Mouse (Mus musculus) CH12.LX (cell line): ENCODE results near the gene Alox12b. TPM values are rescaled to one million over a fixed set of nuclear protein-coding genes. Genes with fewer than 3 reads are reported as not detected.

Source experiments
- DNase-seq: peaks from one replicate; pipeline ENCODE4 v3.0.0-alpha.2; 2013; ENCODE audit errors: extremely low read depth
- H3K27ac ChIP-seq: 2 replicates; pipeline ENCODE4 v1.5.1; 2012; ENCODE audit warnings: low read depth, mild to moderate bottlenecking, control low read depth, moderate library complexity; ENCODE audit not compliant: insufficient read depth
- H3K27me3 ChIP-seq: replicated peaks from 2 replicates; pipeline ENCODE3; 2012; ENCODE audit warnings: inconsistent platforms
- H3K36me3 ChIP-seq, 2 experiments: replicated peaks in 1 of 2; 2 replicates each; pipeline versions ENCODE3 to v1.6.1; 2012; ENCODE audit warnings: inconsistent platforms in 1 of 2, low read length in 1 of 2, mild to moderate bottlenecking in 1 of 2, mixed read lengths in 1 of 2, moderate library complexity in 1 of 2; ENCODE audit not compliant: control insufficient read depth in 1 of 2, insufficient read depth in 1 of 2
- H3K4me1 ChIP-seq, 2 experiments: 2 replicates each; pipeline ENCODE4 v1.6.1; 2012; ENCODE audit warnings: inconsistent platforms in 1 of 2, moderate library complexity in 1 of 2; ENCODE audit not compliant: insufficient read depth in 2 of 2, control insufficient read depth in 1 of 2
- H3K4me2 ChIP-seq: 2 replicates; pipeline ENCODE4 v1.6.1; 2012; ENCODE audit warnings: low read depth, mild to moderate bottlenecking, control low read depth; ENCODE audit not compliant: poor library complexity, insufficient read depth, severe bottlenecking
- H3K4me3 ChIP-seq, 3 experiments: fragments of 150-350 bp in 1 of 3; sonication (generic) in 1 of 3; replicated peaks in 1 of 3; 2 replicates each; pipeline versions ENCODE3 to v1.5.1; 2011 to 2012; ENCODE audit warnings: low read depth in 2 of 3, low read length in 2 of 3, mild to moderate bottlenecking in 2 of 3, moderate library complexity in 2 of 3, control low read depth in 1 of 3, improper control_type of control experiment in 1 of 3, inconsistent platforms in 1 of 3, mixed read lengths in 1 of 3; ENCODE audit not compliant: poor library complexity in 1 of 3
- H3K79me2 ChIP-seq: replicated peaks from 2 replicates; pipeline ENCODE4 v1.6.1; 2012; ENCODE audit warnings: mild to moderate bottlenecking, moderate library complexity; ENCODE audit not compliant: control insufficient read depth, poor library complexity, insufficient read depth, severe bottlenecking; ENCODE audit errors: extremely low read depth
- H3K9ac ChIP-seq: 2 replicates; pipeline ENCODE4 v1.6.1; 2012; ENCODE audit warnings: low read depth, mild to moderate bottlenecking, control low read depth, moderate library complexity; ENCODE audit not compliant: insufficient read depth
- H3K9me3 ChIP-seq: replicated peaks from 2 replicates; pipeline ENCODE3; 2012; ENCODE audit warnings: low read length, inconsistent platforms, mixed read lengths
- CHD1 ChIP-seq: IDR thresholded peaks from 2 replicates; pipeline ENCODE4 v1.6.1; 2012; ENCODE audit warnings: low read depth, low read length, improper control_type of control experiment, inconsistent platforms
- CHD2 ChIP-seq: IDR thresholded peaks from 2 replicates; pipeline ENCODE4 v1.6.1; 2011; ENCODE audit warnings: low read length, improper control_type of control experiment
- CTCF ChIP-seq, 2 experiments: IDR thresholded peaks in 1 of 2; conservative IDR thresholded peaks in 1 of 2; 2 replicates each; pipeline ENCODE4 v1.5.1; 2011 to 2012; ENCODE audit warnings: low read depth in 2 of 2, low read length in 2 of 2, improper control_type of control experiment in 1 of 2, inconsistent platforms in 1 of 2, mild to moderate bottlenecking in 1 of 2, moderate library complexity in 1 of 2
- ELF1 ChIP-seq: IDR thresholded peaks from 2 replicates; pipeline ENCODE4 v1.6.1; 2014; ENCODE audit warnings: low read depth, mild to moderate bottlenecking, inconsistent platforms, low read length, improper control_type of control experiment
- ETS1 ChIP-seq: conservative IDR thresholded peaks from 2 replicates; pipeline ENCODE4 v1.6.1; 2012; ENCODE audit warnings: low read depth, mild to moderate bottlenecking, inconsistent platforms, low read length, improper control_type of control experiment, moderate library complexity
- HCFC1 ChIP-seq: IDR thresholded peaks from 2 replicates; pipeline ENCODE4 v1.6.1; 2012; ENCODE audit warnings: low read depth, mild to moderate bottlenecking, inconsistent platforms, low read length, improper control_type of control experiment
- IRF4 ChIP-seq: IDR thresholded peaks from 2 replicates; pipeline ENCODE4 v1.6.1; 2014; ENCODE audit warnings: low read depth, mild to moderate bottlenecking, inconsistent platforms, low read length, improper control_type of control experiment
- JUND ChIP-seq: conservative IDR thresholded peaks from 2 replicates; pipeline ENCODE4 v1.6.1; 2011; ENCODE audit warnings: low read depth, low read length, improper control_type of control experiment
- KAT2A ChIP-seq: IDR thresholded peaks from 2 replicates; pipeline ENCODE4 v1.6.1; 2012; ENCODE audit warnings: low read length, improper control_type of control experiment, inconsistent platforms; ENCODE audit not compliant: insufficient replicate concordance
- MAFK ChIP-seq: IDR thresholded peaks from 2 replicates; pipeline ENCODE4 v1.6.1; 2011; ENCODE audit warnings: low read length, improper control_type of control experiment; ENCODE audit not compliant: insufficient replicate concordance
- MXI1 ChIP-seq: IDR thresholded peaks from 2 replicates; pipeline ENCODE4 v1.6.1; 2011; ENCODE audit warnings: mild to moderate bottlenecking, low read depth, low read length, improper control_type of control experiment
- SIN3A ChIP-seq: IDR thresholded peaks from 2 replicates; pipeline ENCODE4 v1.6.1; 2012; ENCODE audit warnings: low read length, improper control_type of control experiment, inconsistent platforms
- SMC3 ChIP-seq: IDR thresholded peaks from 2 replicates; pipeline ENCODE4 v1.6.1; 2011; ENCODE audit warnings: low read depth, low read length, improper control_type of control experiment
- TBP ChIP-seq: conservative IDR thresholded peaks from 2 replicates; pipeline ENCODE4 v1.6.1; 2011; ENCODE audit warnings: low read depth, low read length, improper control_type of control experiment
- TCF12 ChIP-seq: IDR thresholded peaks from 2 replicates; pipeline ENCODE4 v1.6.1; 2014; ENCODE audit warnings: low read depth, mild to moderate bottlenecking, inconsistent platforms, low read length, improper control_type of control experiment
- UBTF ChIP-seq: IDR thresholded peaks from 2 replicates; pipeline ENCODE4 v1.6.1; 2012; ENCODE audit warnings: low read depth, mild to moderate bottlenecking, inconsistent platforms, low read length, improper control_type of control experiment, moderate library complexity
- USF2 ChIP-seq: conservative IDR thresholded peaks from 2 replicates; pipeline ENCODE4 v1.6.1; 2011; ENCODE audit warnings: low read depth, low read length, improper control_type of control experiment
- ZKSCAN1 ChIP-seq: IDR thresholded peaks from 2 replicates; pipeline ENCODE4 v1.6.1; 2012; ENCODE audit warnings: low read depth, inconsistent platforms, low read length, improper control_type of control experiment, borderline replicate concordance
- ZNF384 ChIP-seq: IDR thresholded peaks from 2 replicates; pipeline ENCODE4 v1.6.1; 2012; ENCODE audit warnings: low read depth, low read length, improper control_type of control experiment, inconsistent platforms
- dilution Hi-C: fragments of 300-500 bp; cut with MboI; formaldehyde crosslinking; loops from 2 replicates; pipeline ENCODE4 v1.14.3; 2020; ENCODE audit warnings: low sequenced_read_pairs; ENCODE audit not compliant: extremely low pct_unique_long_range_greater_than_20kb, extremely low pct_ligation_motif_present
- in situ Hi-C: fragments of 300-500 bp; cut with MboI; formaldehyde crosslinking; loops from 3 replicates; pipeline ENCODE4 v1.14.3; 2019; ENCODE audit warnings: low sequenced_read_pairs, low pct_ligation_motif_present, low pct_unique_long_range_greater_than_20kb, mixed read lengths
- polyA plus RNA-seq: library from polyadenylated mRNA; unstranded; fragments of >175 nt; gene quantifications from 2 replicates; pipeline ENCODE4 v1.2.1, GENCODE M21; 2012; ENCODE audit warnings: low read depth; ENCODE audit not compliant: insufficient read length
- total RNA-seq, 2 experiments: library from RNA; depleted of rRNA; stranded (reverse); fragments of 300-350 nt in 1 of 2; fragments of >200 nt in 1 of 2; gene quantifications; 2 replicates each; pipeline ENCODE4 v1.2.3; 2012 to 2014

Alox12b gene
- total and polyA plus RNA-seq, 3 experiments, result not detected

- no peak for DNase-seq
- Histone ChIP-seq H3K4me1 (no peaks in the 10 kb centered on the region), H3K79me2 (no peaks in the 10 kb centered on the region), H3K27ac (no peak overlapping the region), H3K36me3 (no peaks in the 10 kb centered on the region)
- TF ChIP-seq CHD1 (no peak), ZKSCAN1 (no peak), USF2 (no peak), UBTF (no peak), ELF1 (no peak), IRF4 (no peak), HCFC1 (no peak), ETS1 (no peak), JUND (no peak), MAFK (no peak), SIN3A (no peak), TBP (no peak), KAT2A (no peak), MXI1 (no peak), ZNF384 (no peak), CTCF (conservative IDR thresholded peaks at IDR 0.05 in 1 of 2, IDR thresholded peaks at IDR 0.05 in 1 of 2; ENCODE audit: low read depth in 2 of 2, low read length in 2 of 2) (no peak), SMC3 (no peak), CHD2 (no peak), TCF12 (no peak)
- TF ChIP-seq, all 38 proteins: peak for 0
- dilution Hi-C loops, result no loop called here
- H3K4me3 ChIP-seq, result no peak overlapping the region
- no peak overlapping the region for H3K9ac ChIP-seq
- peaks cover 75% of the 10 kb centered on the region for H3K27me3 ChIP-seq
- H3K4me2 ChIP-seq, result no peak overlapping the region
- no peaks in the 10 kb centered on the region for H3K9me3 ChIP-seq
- in situ Hi-C loops, result no loop called here
Measured at GRCm38 (mm10) chr11:69218661-69219060, 61.9 kb downstream of the Alox12b start.

Other genes with a start within 250 kb of the Alox12b start
Only the 20 nearest of the 24 such genes appear.
- gene Arhgef15, start 199.5 kb upstream of the Alox12b start, total RNA-seq (2012; rRNA removed), result 0.04 TPM in 1 of 2 replicates, not detected in the other
- not detected in 2 replicates for gene Arhgef15, start 199.5 kb upstream of the Alox12b start, total RNA-seq (2014; rRNA removed)
- 0.12 TPM in 1 of 2 replicates, not detected in the other for gene Arhgef15, start 199.5 kb upstream of the Alox12b start, polyA plus RNA-seq
- gene Slc25a35, start 188.9 kb upstream of the Alox12b start, total RNA-seq (2012; rRNA removed), result 1.6 and 3.9 TPM in 2 replicates
- gene Slc25a35, start 188.9 kb upstream of the Alox12b start, total RNA-seq (2014; rRNA removed), result not detected in 2 replicates
- gene Slc25a35, start 188.9 kb upstream of the Alox12b start, polyA plus RNA-seq, result 0.83 and 1.0 TPM in 2 replicates
- gene Rangrf, start 181.8 kb upstream of the Alox12b start, total RNA-seq (2012; rRNA removed), result 106 and 160 TPM in 2 replicates
- gene Rangrf, start 181.8 kb upstream of the Alox12b start, total RNA-seq (2014; rRNA removed), result 154 and 158 TPM in 2 replicates
- 95.5 and 111 TPM in 2 replicates for gene Rangrf, start 181.8 kb upstream of the Alox12b start, polyA plus RNA-seq
- 110 and 132 TPM in 2 replicates for gene Pfas, start 148.5 kb upstream of the Alox12b start, total RNA-seq (2012; rRNA removed)
- 61.9 and 65.0 TPM in 2 replicates for gene Pfas, start 148.5 kb upstream of the Alox12b start, total RNA-seq (2014; rRNA removed)
- 66.5 and 72.9 TPM in 2 replicates for gene Pfas, start 148.5 kb upstream of the Alox12b start, polyA plus RNA-seq
- 40.1 and 44.8 TPM in 2 replicates for gene Ctc1, start 141.1 kb upstream of the Alox12b start, total RNA-seq (2012; rRNA removed)
- 20.5 and 22.7 TPM in 2 replicates for gene Ctc1, start 141.1 kb upstream of the Alox12b start, total RNA-seq (2014; rRNA removed)
- gene Ctc1, start 141.1 kb upstream of the Alox12b start, polyA plus RNA-seq, result 44.1 and 69.8 TPM in 2 replicates
- gene Aurkb, start 111.3 kb upstream of the Alox12b start, total RNA-seq (2012; rRNA removed), result 170 and 177 TPM in 2 replicates
- gene Aurkb, start 111.3 kb upstream of the Alox12b start, total RNA-seq (2014; rRNA removed), result 181 and 190 TPM in 2 replicates
- gene Aurkb, start 111.3 kb upstream of the Alox12b start, polyA plus RNA-seq, result 178 and 200 TPM in 2 replicates
- gene Borcs6, start 97.3 kb upstream of the Alox12b start, total RNA-seq (2012; rRNA removed), result 9.7 and 11.1 TPM in 2 replicates
- gene Borcs6, start 97.3 kb upstream of the Alox12b start, total RNA-seq (2014; rRNA removed), result 5.1 and 7.3 TPM in 2 replicates
- 5.4 and 6.2 TPM in 2 replicates for gene Borcs6, start 97.3 kb upstream of the Alox12b start, polyA plus RNA-seq
- gene Tmem107, start 86.2 kb upstream of the Alox12b start, total RNA-seq (2012; rRNA removed), result 24.4 and 30.1 TPM in 2 replicates
- 20.3 and 31.3 TPM in 2 replicates for gene Tmem107, start 86.2 kb upstream of the Alox12b start, total RNA-seq (2014; rRNA removed)
- gene Tmem107, start 86.2 kb upstream of the Alox12b start, polyA plus RNA-seq, result 13.4 and 22.6 TPM in 2 replicates
- 8.0 and 8.2 TPM in 2 replicates for gene Vamp2, start 68.5 kb upstream of the Alox12b start, total RNA-seq (2012; rRNA removed)
- gene Vamp2, start 68.5 kb upstream of the Alox12b start, total RNA-seq (2014; rRNA removed), result 1.3 and 1.4 TPM in 2 replicates
- gene Vamp2, start 68.5 kb upstream of the Alox12b start, polyA plus RNA-seq, result 26.0 and 26.7 TPM in 2 replicates
- gene Per1, start 61.8 kb upstream of the Alox12b start, total RNA-seq (2012; rRNA removed), result 11.5 and 11.8 TPM in 2 replicates
- gene Per1, start 61.8 kb upstream of the Alox12b start, total RNA-seq (2014; rRNA removed), result 2.8 and 3.2 TPM in 2 replicates
- 37.9 and 38.3 TPM in 2 replicates for gene Per1, start 61.8 kb upstream of the Alox12b start, polyA plus RNA-seq
- gene Hes7, start 36.6 kb upstream of the Alox12b start, total RNA-seq (2012; rRNA removed), result 0.04 TPM in 1 of 2 replicates, not detected in the other
- not detected in 2 replicates for gene Hes7, start 36.6 kb upstream of the Alox12b start, total RNA-seq (2014; rRNA removed)
- not detected in 2 replicates for gene Hes7, start 36.6 kb upstream of the Alox12b start, polyA plus RNA-seq
- gene 9130213A22Rik, start 34.4 kb upstream of the Alox12b start, total RNA-seq (2012; rRNA removed), result not detected in 2 replicates
- gene 9130213A22Rik, start 34.4 kb upstream of the Alox12b start, total RNA-seq (2014; rRNA removed), result not detected in 2 replicates
- not detected in 2 replicates for gene 9130213A22Rik, start 34.4 kb upstream of the Alox12b start, polyA plus RNA-seq
- gene Aloxe3, start 31.1 kb upstream of the Alox12b start, total RNA-seq (2012; rRNA removed), result 0.13 TPM in 1 of 2 replicates, not detected in the other
- gene Aloxe3, start 31.1 kb upstream of the Alox12b start, total RNA-seq (2014; rRNA removed), result not detected in 2 replicates
- 0.19 and 0.23 TPM in 2 replicates for gene Aloxe3, start 31.1 kb upstream of the Alox12b start, polyA plus RNA-seq
- 0.30 and 0.50 TPM in 2 replicates for gene Alox8, start 40.9 kb downstream of the Alox12b start, total RNA-seq (2012; rRNA removed)
- gene Alox8, start 40.9 kb downstream of the Alox12b start, total RNA-seq (2014; rRNA removed), result not detected in 2 replicates
- 0.10 TPM in 1 of 2 replicates, not detected in the other for gene Alox8, start 40.9 kb downstream of the Alox12b start, polyA plus RNA-seq
- gene Gucy2e, start 80.0 kb downstream of the Alox12b start, total RNA-seq (2012; rRNA removed), result not detected in 2 replicates
- gene Gucy2e, start 80.0 kb downstream of the Alox12b start, total RNA-seq (2014; rRNA removed), result 0.03 TPM in 1 of 2 replicates, not detected in the other
- gene Gucy2e, start 80.0 kb downstream of the Alox12b start, polyA plus RNA-seq, result not detected in 2 replicates
- gene Cntrob, start 166.8 kb downstream of the Alox12b start, total RNA-seq (2012; rRNA removed), result 18.5 and 18.9 TPM in 2 replicates
- 16.4 and 22.0 TPM in 2 replicates for gene Cntrob, start 166.8 kb downstream of the Alox12b start, total RNA-seq (2014; rRNA removed)
- 36.6 and 41.5 TPM in 2 replicates for gene Cntrob, start 166.8 kb downstream of the Alox12b start, polyA plus RNA-seq
- gene Trappc1, start 167.0 kb downstream of the Alox12b start, total RNA-seq (2012; rRNA removed), result 75.0 and 85.4 TPM in 2 replicates
- 102 TPM in 2 replicates for gene Trappc1, start 167.0 kb downstream of the Alox12b start, total RNA-seq (2014; rRNA removed)
- 101 and 124 TPM in 2 replicates for gene Trappc1, start 167.0 kb downstream of the Alox12b start, polyA plus RNA-seq
- gene Kcnab3, start 169.3 kb downstream of the Alox12b start, total RNA-seq (2012; rRNA removed), result 0.67 and 1.1 TPM in 2 replicates
- 0.31 TPM in 1 of 2 replicates, not detected in the other for gene Kcnab3, start 169.3 kb downstream of the Alox12b start, total RNA-seq (2014; rRNA removed)
- gene Kcnab3, start 169.3 kb downstream of the Alox12b start, polyA plus RNA-seq, result 0.38 and 0.39 TPM in 2 replicates
- 0.30 and 0.34 TPM in 2 replicates for gene Rnf227, start 183.5 kb downstream of the Alox12b start, total RNA-seq (2012; rRNA removed)
- gene Rnf227, start 183.5 kb downstream of the Alox12b start, total RNA-seq (2014; rRNA removed), result not detected in 2 replicates
- gene Rnf227, start 183.5 kb downstream of the Alox12b start, polyA plus RNA-seq, result 0.21 TPM in 1 of 2 replicates, not detected in the other
- gene Chd3, start 212.4 kb downstream of the Alox12b start, total RNA-seq (2012; rRNA removed), result 66.4 and 69.6 TPM in 2 replicates
- 30.6 and 31.9 TPM in 2 replicates for gene Chd3, start 212.4 kb downstream of the Alox12b start, total RNA-seq (2014; rRNA removed)
- 87.1 and 92.0 TPM in 2 replicates for gene Chd3, start 212.4 kb downstream of the Alox12b start, polyA plus RNA-seq